Comparison of ENCODE assay signal across 7 mouse cellular contexts in genomic region chr4:46580799-46581243, GRCm38 (mm10). TPM values are rescaled to one million over a fixed set of nuclear protein-coding genes. Genes with fewer than 3 reads are reported as not detected.
DNase-seq lines count a peak whose midpoint lies in the region; ATAC-seq and TF ChIP-seq lines count a peak whose summit lies in the region.
"Not testable (repeated sequence)": the region's sequence is repeated elsewhere in the genome, so short reads cannot be mapped to it uniquely, and the experiment has no call there.

No protein-coding gene starts in this region.

- peak overlapping the region in 2 of 3 experiments; percentile 3 to 39 for H3K4me3 ChIP-seq in CH12.LX (replicated peaks in 1 of 3; ENCODE audit: low read depth in 2 of 3, low read length in 2 of 3, poor library complexity in 1 of 3)
- H3K4me3 ChIP-seq in bone marrow macrophage, adult 2 months (ENCODE audit: insufficient read depth, low read length) = not testable (repeated sequence)

- not testable (repeated sequence) for TF ChIP-seq CTCF in CH12.LX (conservative IDR thresholded peaks at IDR 0.05 in 1 of 2, IDR thresholded peaks at IDR 0.05 in 1 of 2; ENCODE audit: low read depth in 2 of 2, low read length in 2 of 2); bone marrow macrophage, adult 2 months (IDR thresholded peaks at IDR 0.05; ENCODE audit: low read depth, low read length)

- peaks cover 11 to 36% of the 10 kb centered on the region in 2 experiments for H3K4me1 ChIP-seq in CH12.LX (ENCODE audit: control insufficient read depth in 1 of 2, insufficient read depth in 2 of 2)
- H3K4me1 ChIP-seq in bone marrow macrophage, adult 2 months (ENCODE audit: control insufficient read depth, insufficient read depth, low read length) = peaks cover 24% of the 10 kb centered on the region

- H3K36me3 ChIP-seq in CH12.LX (replicated peaks in 1 of 2; ENCODE audit: control insufficient read depth in 1 of 2, insufficient read depth in 1 of 2, low read length in 1 of 2) = peaks cover 10% of the 10 kb centered on the region in 2 experiments

- TF ChIP-seq RAD21 in CH12.LX (IDR thresholded peaks at IDR 0.05; ENCODE audit: low read depth, low read length) = not testable (repeated sequence)

- peak overlapping the region; percentile 92 for H3K27ac ChIP-seq in CH12.LX (ENCODE audit: insufficient read depth, low read depth)
- H3K27ac ChIP-seq in bone marrow macrophage, adult 2 months (ENCODE audit: insufficient read depth, low read depth, low read length) = peak overlapping the region; percentile 54

- in situ Hi-C loops in CH12.LX (cut with MboI; ENCODE audit: low pct_ligation_motif_present, low pct_unique_long_range_greater_than_20kb, low sequenced_read_pairs) = not testable (repeated sequence)

- ATAC-seq in inflammation-experienced regulatory T-cells, adult 6 months = peak; percentile 56
- peak; percentile 19; the same call in 1 of the 2 replicates for ATAC-seq in monocyte, adult 5-6 weeks (replicated peaks; ENCODE audit: insufficient number of reproducible peaks, low FRiP score, low TSS enrichment, poor library complexity, severe bottlenecking)

- not testable (repeated sequence) for H3K27me3 ChIP-seq in CH12.LX (replicated peaks)

- dilution Hi-C loops in CH12.LX (cut with MboI; ENCODE audit: extremely low pct_ligation_motif_present, extremely low pct_unique_long_range_greater_than_20kb, low sequenced_read_pairs) = not testable (repeated sequence)

- peak; percentile 51 for TF ChIP-seq POLR2A in CH12.LX (IDR thresholded peaks at IDR 0.05; ENCODE audit: low read depth, low read length)
- not testable (repeated sequence) for TF ChIP-seq POLR2A in bone marrow macrophage, adult 2 months (IDR thresholded peaks at IDR 0.05; ENCODE audit: borderline replicate concordance, low read depth, low read length)

- DNase-seq in CD4-positive helper T cell, adult 2 months (ENCODE audit: low read depth, low spot score) = peak; percentile 41
- peak; percentile 87 for DNase-seq in CH12.LX (ENCODE audit: extremely low read depth)
- peak; percentile 56 for DNase-seq in heart, adult 11 months
- peak; percentile 26 for DNase-seq in spleen, adult 12 weeks (ENCODE audit: low spot score)

- not testable (repeated sequence) for H3K9me3 ChIP-seq in CH12.LX (replicated peaks; ENCODE audit: low read length)

- peak overlapping the region; percentile 79 for H3K9ac ChIP-seq in CH12.LX (ENCODE audit: insufficient read depth, low read depth)

- peak; percentile 47; the same call in 1 of the 2 replicates for TF ChIP-seq EP300 in CH12.LX (IDR thresholded peaks at IDR 0.05; ENCODE audit: low read length)

- peak overlapping the region; percentile 82 for H3K4me2 ChIP-seq in CH12.LX (ENCODE audit: insufficient read depth, low read depth, poor library complexity, severe bottlenecking)

- peaks cover 29% of the 10 kb centered on the region for H3K79me2 ChIP-seq in CH12.LX (replicated peaks; ENCODE audit: control insufficient read depth, extremely low read depth, insufficient read depth, poor library complexity, severe bottlenecking)

TF ChIP-seq in CH12.LX, 34 proteins besides CTCF, POLR2A, EP300 and RAD21:
- TF ChIP-seq ZNF384 (IDR thresholded peaks at IDR 0.05; ENCODE audit: low read depth, low read length) (peak; percentile 75), MEF2A (IDR thresholded peaks at IDR 0.05; ENCODE audit: borderline replicate concordance, low read depth, low read length) (peak; percentile 54; the same call in 1 of the 2 replicates), NRF1 (IDR thresholded peaks at IDR 0.05; ENCODE audit: low read depth, low read length) (0 out of 2 replicates have a peak, but pooled peaks have one; percentile 30), TCF12 (IDR thresholded peaks at IDR 0.05; ENCODE audit: low read depth, low read length) (peak; percentile 53), RCOR1 (conservative IDR thresholded peaks at IDR 0.05; ENCODE audit: low read depth, low read length) (peak; percentile 76; the same call in 1 of the 2 replicates), MAX (IDR thresholded peaks at IDR 0.05; ENCODE audit: low read length) (peak; percentile 44; the same call in 1 of the 2 replicates), CHD2 (IDR thresholded peaks at IDR 0.05; ENCODE audit: low read length) (peak; percentile 43; the same call in 1 of the 2 replicates), BHLHE40 (IDR thresholded peaks at IDR 0.05; ENCODE audit: low read depth, low read length) (peak; percentile 85), ZMIZ1 (IDR thresholded peaks at IDR 0.05; ENCODE audit: low read depth, low read length) (peak; percentile 21; the same call in 1 of the 2 replicates), JUN (IDR thresholded peaks at IDR 0.05; ENCODE audit: insufficient read depth, low read depth, low read length) (0 out of 2 replicates have a peak, but pooled peaks have one; percentile 1), ETS1 (conservative IDR thresholded peaks at IDR 0.05; ENCODE audit: low read depth, low read length) (peak; percentile 74), SMC3 (IDR thresholded peaks at IDR 0.05; ENCODE audit: low read depth, low read length) (peak; percentile 25), IRF4 (IDR thresholded peaks at IDR 0.05; ENCODE audit: low read depth, low read length) (peak; percentile 74), MXI1 (IDR thresholded peaks at IDR 0.05; ENCODE audit: low read depth, low read length) (peak; percentile 73; the same call in 1 of the 2 replicates), POLR2AphosphoS2 (IDR thresholded peaks at IDR 0.05; ENCODE audit: low read depth, low read length) (0 out of 2 replicates have a peak, but pooled peaks have one; percentile 63)
TF ChIP-seq in CH12.LX: peak in this region for 15; not testable (repeated sequence) for 19.

RNA-seq across cellular contexts. Expression of gene Coro2a, which starts 21.2 kb away (rescaled TPM):
- 71.4 and 129 TPM in 2 replicates for total RNA-seq in CH12.LX (2012; rRNA removed)
- 23.3 and 24.6 TPM in 2 replicates for total RNA-seq in CH12.LX (2014; rRNA removed)
- polyA plus RNA-seq in CH12.LX (2012; ENCODE audit: insufficient read length, low read depth) = 152 and 223 TPM in 2 replicates
- polyA plus RNA-seq in bone marrow macrophage, adult 2 months (2012; ENCODE audit: insufficient read depth, insufficient read length, missing spikeins) = 53.0 and 59.7 TPM in 2 replicates
- 100 to 1,000 TPM in 2 of 3 experiments, 10 to 100 TPM in 1; 81.9 to 140 (median 126) TPM for polyA plus RNA-seq in inflammation-experienced regulatory T-cells, adult 6 months (2017; shearing (Covaris generic))
- total RNA-seq in monocyte, adult 5-6 weeks (2017) = 25.5 to 68.9 TPM (median 29.6 TPM) in 3 replicates

RNA-seq across cellular contexts. Expression of gene Trim14, which starts 44.9 kb away (rescaled TPM):
- total RNA-seq in CH12.LX (2012; rRNA removed) (24.4 and 26.5 TPM in 2 replicates), CH12.LX (2014; rRNA removed) (11.6 and 13.8 TPM in 2 replicates)
- 26.0 and 35.4 TPM in 2 replicates for polyA plus RNA-seq in CH12.LX (2012; ENCODE audit: insufficient read length, low read depth)
- polyA plus RNA-seq in bone marrow macrophage, adult 2 months (2012; ENCODE audit: insufficient read depth, insufficient read length, missing spikeins) = 41.5 and 58.1 TPM in 2 replicates
- 10 to 100 TPM; 19.2 to 34.4 (median 32.0) TPM for polyA plus RNA-seq in inflammation-experienced regulatory T-cells, adult 6 months (2017; shearing (Covaris generic))
- total RNA-seq in monocyte, adult 5-6 weeks (2017) = 19.8 to 70.3 TPM (median 26.1 TPM) in 3 replicates

Comparison
In these comparisons a context has a peak if more than half of its experiments do, and no peak if none do; other contexts are left out.
1. DNase-seq: peak in every context shown above with its lines; median percentile 87 in CH12.LX; 56 in heart, adult 11 months; 41 in CD4-positive helper T cell, adult 2 months; 26 in spleen, adult 12 weeks.